Mouse (Mus musculus) G1E (cell line): Measurements from ENCODE around the gene BC029722.

Source experiments
- CTCF ChIP-seq: IDR thresholded peaks from 2 replicates; pipeline ENCODE4 v1.5.1; 2012; ENCODE audit warnings: low read depth, low read length, inconsistent platforms, mixed read lengths
- GATA2 ChIP-seq: IDR thresholded peaks from 2 replicates; pipeline ENCODE4 v1.6.1; 2012; ENCODE audit warnings: low read depth, low read length, inconsistent platforms, borderline replicate concordance
- POLR2AphosphoS5 ChIP-seq: IDR thresholded peaks from 2 replicates; pipeline ENCODE4 v1.6.1; 2012; ENCODE audit warnings: low read depth, low read length, inconsistent platforms; ENCODE audit not compliant: insufficient replicate concordance
- TAL1 ChIP-seq: conservative IDR thresholded peaks from 2 replicates; pipeline ENCODE4 v1.6.1; 2012; ENCODE audit warnings: low read depth, low read length, inconsistent platforms, mixed read lengths

- TF ChIP-seq GATA2 (no peak), CTCF (no peak), POLR2AphosphoS5 (no peak), TAL1 (no peak)
Measured at GRCm38 (mm10) chr2:155819392-155819448, at the start of gene BC029722.
